Mouse (Mus musculus): ENCODE data around the gene Olfr10. TPM values are rescaled to one million over a fixed set of nuclear protein-coding genes. Genes with fewer than 3 reads are reported as not detected.
"Not testable (repeated sequence)": the region's sequence is repeated elsewhere in the genome, so short reads cannot be mapped to it uniquely, and the experiment has no call there.

Gene Olfr10
- polyA plus RNA-seq, 1 experiment from 2014 or later: not detected

GRCm38 (mm10) chr11:49284982-49285381, 19.6 kb upstream of the Olfr10 start, which contains the start of gene Olfr1392:
Gene Olfr1392, plus strand, starts transcription at chr11:49285282.
- H3K4me3 ChIP-seq (replicated peaks; ENCODE audit: low read length); H3K4me1 ChIP-seq (ENCODE audit: control insufficient read depth, insufficient read depth, low read length); H3K27me3 ChIP-seq (ENCODE audit: control insufficient read depth, insufficient read depth, low read length); H3K27ac ChIP-seq (ENCODE audit: low read length); H3K4me2 ChIP-seq (ENCODE audit: low read depth, low read length); H3K9ac ChIP-seq (ENCODE audit: low read length); ATAC-seq (ENCODE audit: insufficient read depth, low FRiP score); H3K36me3 ChIP-seq (ENCODE audit: control insufficient read depth, insufficient read depth, low read length); H3K9me3 ChIP-seq (replicated peaks; ENCODE audit: control insufficient read depth, low read length): not testable (repeated sequence)
- WGBS: 50% methylated on average over 1 of the region's 1 CpGs

GRCm38 (mm10) chr11:49287251-49287650, 17.3 kb upstream of the Olfr10 start:
- Histone ChIP-seq H3K4me3 (replicated peaks; ENCODE audit: low read length) (no peak overlapping the region), H3K9ac (ENCODE audit: low read length) (no peak overlapping the region), H3K36me3 (ENCODE audit: control insufficient read depth, insufficient read depth, low read length) (no peaks in the 10 kb centered on the region), H3K4me1 (ENCODE audit: control insufficient read depth, insufficient read depth, low read length) (no peaks in the 10 kb centered on the region), H3K4me2 (ENCODE audit: low read depth, low read length) (no peak overlapping the region), H3K27ac (ENCODE audit: low read length) (no peak overlapping the region), H3K27me3 (ENCODE audit: control insufficient read depth, insufficient read depth, low read length) (no peaks in the 10 kb centered on the region), H3K9me3 (replicated peaks; ENCODE audit: control insufficient read depth, low read length) (no peaks in the 10 kb centered on the region)
- ATAC-seq (ENCODE audit: insufficient read depth, low FRiP score): no peak
- WGBS: 67% methylated on average over 2 of the region's 2 CpGs

- Histone ChIP-seq H3K4me2 (ENCODE audit: low read depth, low read length) (no peak overlapping the region), H3K4me1 (ENCODE audit: control insufficient read depth, insufficient read depth, low read length) (no peaks in the 10 kb centered on the region), H3K27ac (ENCODE audit: low read length) (no peak overlapping the region), H3K27me3 (ENCODE audit: control insufficient read depth, insufficient read depth, low read length) (no peaks in the 10 kb centered on the region), H3K4me3 (replicated peaks; ENCODE audit: low read length) (no peak overlapping the region), H3K9me3 (replicated peaks; ENCODE audit: control insufficient read depth, low read length) (no peaks in the 10 kb centered on the region), H3K9ac (ENCODE audit: low read length) (no peak overlapping the region), H3K36me3 (ENCODE audit: control insufficient read depth, insufficient read depth, low read length) (no peaks in the 10 kb centered on the region)
- no peak for ATAC-seq (ENCODE audit: insufficient read depth, low FRiP score)
- 57% methylated on average over 3 of the region's 3 CpGs for WGBS
Measured at GRCm38 (mm10) chr11:49292777-49293176, 11.8 kb upstream of the Olfr10 start.

- not testable (repeated sequence) for H3K9ac ChIP-seq (ENCODE audit: low read length); H3K4me2 ChIP-seq (ENCODE audit: low read depth, low read length); H3K27ac ChIP-seq (ENCODE audit: low read length); H3K4me1 ChIP-seq (ENCODE audit: control insufficient read depth, insufficient read depth, low read length); H3K4me3 ChIP-seq (replicated peaks; ENCODE audit: low read length); ATAC-seq (ENCODE audit: insufficient read depth, low FRiP score); H3K36me3 ChIP-seq (ENCODE audit: control insufficient read depth, insufficient read depth, low read length); H3K9me3 ChIP-seq (replicated peaks; ENCODE audit: control insufficient read depth, low read length); H3K27me3 ChIP-seq (ENCODE audit: control insufficient read depth, insufficient read depth, low read length)
- 83% methylated on average over 5 of the region's 5 CpGs for WGBS
Measured at GRCm38 (mm10) chr11:49308547-49308946, 4.0 kb downstream of the Olfr10 start.

GRCm38 (mm10) chr11:49322442-49322841, 17.9 kb downstream of the Olfr10 start, which contains the start of gene Olfr1391:
Gene Olfr1391, plus strand, starts transcription at chr11:49322742.
- Histone ChIP-seq H3K9me3 (replicated peaks; ENCODE audit: control insufficient read depth, low read length) (no peaks in the 10 kb centered on the region), H3K27ac (ENCODE audit: low read length) (no peak within 1 kb of the TSS), H3K9ac (ENCODE audit: low read length) (no peak within 1 kb of the TSS), H3K4me1 (ENCODE audit: control insufficient read depth, insufficient read depth, low read length) (no peaks in the 10 kb centered on the region), H3K27me3 (ENCODE audit: control insufficient read depth, insufficient read depth, low read length) (no peaks in the 10 kb centered on the region), H3K4me3 (replicated peaks; ENCODE audit: low read length) (no peak within 1 kb of the TSS), H3K36me3 (ENCODE audit: control insufficient read depth, insufficient read depth, low read length) (no peaks in the 10 kb centered on the region), H3K4me2 (ENCODE audit: low read depth, low read length) (no peak within 1 kb of the TSS)
- WGBS: 73% methylated on average over 2 of the region's 2 CpGs
- no peak for ATAC-seq (ENCODE audit: insufficient read depth, low FRiP score)

GRCm38 (mm10) chr11:49326726-49327125, 22.2 kb downstream of the Olfr10 start:
- H3K27me3 ChIP-seq (ENCODE audit: control insufficient read depth, insufficient read depth, low read length): no peaks in the 10 kb centered on the region
- no peak overlapping the region for H3K9ac ChIP-seq (ENCODE audit: low read length)
- H3K4me2 ChIP-seq (ENCODE audit: low read depth, low read length): no peak overlapping the region
- no peak overlapping the region for H3K4me3 ChIP-seq (replicated peaks; ENCODE audit: low read length)
- no peaks in the 10 kb centered on the region for H3K9me3 ChIP-seq (replicated peaks; ENCODE audit: control insufficient read depth, low read length)
- H3K27ac ChIP-seq (ENCODE audit: low read length): no peak overlapping the region
- ATAC-seq (ENCODE audit: insufficient read depth, low FRiP score): no peak
- 83% methylated on average over 3 of the region's 3 CpGs for WGBS
- H3K36me3 ChIP-seq (ENCODE audit: control insufficient read depth, insufficient read depth, low read length): no peaks in the 10 kb centered on the region
- no peaks in the 10 kb centered on the region for H3K4me1 ChIP-seq (ENCODE audit: control insufficient read depth, insufficient read depth, low read length)

GRCm38 (mm10) chr11:49329686-49330085, 25.1 kb downstream of the Olfr10 start:
- WGBS: 76% methylated on average over 1 of the region's 1 CpGs
- H3K27ac ChIP-seq (ENCODE audit: low read length): no peak overlapping the region
- no peak for ATAC-seq (ENCODE audit: insufficient read depth, low FRiP score)

GRCm38 (mm10) chr11:49334888-49335287, 30.3 kb downstream of the Olfr10 start, which contains the start of gene Olfr1390:
Gene Olfr1390, plus strand, starts transcription at chr11:49335188.
- no peak within 1 kb of the TSS for H3K4me2 ChIP-seq (ENCODE audit: low read depth, low read length)
- no peaks in the 10 kb centered on the region for H3K9me3 ChIP-seq (replicated peaks; ENCODE audit: control insufficient read depth, low read length)
- no peaks in the 10 kb centered on the region for H3K27me3 ChIP-seq (ENCODE audit: control insufficient read depth, insufficient read depth, low read length)
- H3K27ac ChIP-seq (ENCODE audit: low read length): no peak within 1 kb of the TSS
- WGBS: 85% methylated on average over 1 of the region's 1 CpGs
- H3K4me3 ChIP-seq (replicated peaks; ENCODE audit: low read length): no peak within 1 kb of the TSS
- no peak within 1 kb of the TSS for H3K9ac ChIP-seq (ENCODE audit: low read length)
- no peaks in the 10 kb centered on the region for H3K4me1 ChIP-seq (ENCODE audit: control insufficient read depth, insufficient read depth, low read length)
- ATAC-seq (ENCODE audit: insufficient read depth, low FRiP score): no peak
- no peaks in the 10 kb centered on the region for H3K36me3 ChIP-seq (ENCODE audit: control insufficient read depth, insufficient read depth, low read length)

More at GRCm38 (mm10) chr11:49329686-49330085, 25.1 kb downstream of the Olfr10 start:
- no peaks in the 10 kb centered on the region for H3K4me1 ChIP-seq (ENCODE audit: control insufficient read depth, insufficient read depth, low read length)
- H3K36me3 ChIP-seq (ENCODE audit: control insufficient read depth, insufficient read depth, low read length): no peaks in the 10 kb centered on the region
- no peak overlapping the region for H3K4me3 ChIP-seq (replicated peaks; ENCODE audit: low read length)
- H3K9me3 ChIP-seq (replicated peaks; ENCODE audit: control insufficient read depth, low read length): no peaks in the 10 kb centered on the region
- H3K27me3 ChIP-seq (ENCODE audit: control insufficient read depth, insufficient read depth, low read length): no peaks in the 10 kb centered on the region
- H3K4me2 ChIP-seq (ENCODE audit: low read depth, low read length): no peak overlapping the region
- H3K9ac ChIP-seq (ENCODE audit: low read length): no peak overlapping the region

- Histone ChIP-seq H3K9ac (ENCODE audit: low read length) (no peak overlapping the region), H3K4me3 (replicated peaks; ENCODE audit: low read length) (no peak overlapping the region), H3K36me3 (ENCODE audit: control insufficient read depth, insufficient read depth, low read length) (no peaks in the 10 kb centered on the region), H3K9me3 (replicated peaks; ENCODE audit: control insufficient read depth, low read length) (no peaks in the 10 kb centered on the region), H3K27me3 (ENCODE audit: control insufficient read depth, insufficient read depth, low read length) (no peaks in the 10 kb centered on the region), H3K27ac (ENCODE audit: low read length) (no peak overlapping the region), H3K4me1 (ENCODE audit: control insufficient read depth, insufficient read depth, low read length) (no peaks in the 10 kb centered on the region), H3K4me2 (ENCODE audit: low read depth, low read length) (no peak overlapping the region)
- ATAC-seq (ENCODE audit: insufficient read depth, low FRiP score): no peak
- WGBS: 63% methylated on average over 4 of the region's 4 CpGs
Measured at GRCm38 (mm10) chr11:49337150-49337832, 32.8 kb downstream of the Olfr10 start.
